Mouse (Mus musculus) CH12.LX (cell line): Measurements from ENCODE around the gene Shpk. TPM values are rescaled to one million over a fixed set of nuclear protein-coding genes. Genes with fewer than 3 reads are reported as not detected.
A peak's percentile ranks its signal among the peaks of the same experiment; 100 is the strongest.

Experiments
- DNase-seq: peaks from one replicate; pipeline ENCODE4 v3.0.0-alpha.2; 2013; ENCODE audit errors: extremely low read depth
- H3K27ac ChIP-seq: 2 replicates; pipeline ENCODE4 v1.5.1; 2012; ENCODE audit warnings: low read depth, mild to moderate bottlenecking, control low read depth, moderate library complexity; ENCODE audit not compliant: insufficient read depth
- H3K27me3 ChIP-seq: replicated peaks from 2 replicates; pipeline ENCODE3; 2012; ENCODE audit warnings: inconsistent platforms
- H3K36me3 ChIP-seq, 2 experiments: replicated peaks in 1 of 2; 2 replicates each; pipeline versions ENCODE3 to v1.6.1; 2012; ENCODE audit warnings: inconsistent platforms in 1 of 2, low read length in 1 of 2, mild to moderate bottlenecking in 1 of 2, mixed read lengths in 1 of 2, moderate library complexity in 1 of 2; ENCODE audit not compliant: control insufficient read depth in 1 of 2, insufficient read depth in 1 of 2
- H3K4me1 ChIP-seq, 2 experiments: 2 replicates each; pipeline ENCODE4 v1.6.1; 2012; ENCODE audit warnings: inconsistent platforms in 1 of 2, moderate library complexity in 1 of 2; ENCODE audit not compliant: insufficient read depth in 2 of 2, control insufficient read depth in 1 of 2
- H3K4me2 ChIP-seq: 2 replicates; pipeline ENCODE4 v1.6.1; 2012; ENCODE audit warnings: low read depth, mild to moderate bottlenecking, control low read depth; ENCODE audit not compliant: poor library complexity, insufficient read depth, severe bottlenecking
- H3K4me3 ChIP-seq, 3 experiments: fragments of 150-350 bp in 1 of 3; sonication (generic) in 1 of 3; replicated peaks in 1 of 3; 2 replicates each; pipeline versions ENCODE3 to v1.5.1; 2011 to 2012; ENCODE audit warnings: low read depth in 2 of 3, low read length in 2 of 3, mild to moderate bottlenecking in 2 of 3, moderate library complexity in 2 of 3, control low read depth in 1 of 3, improper control_type of control experiment in 1 of 3, inconsistent platforms in 1 of 3, mixed read lengths in 1 of 3; ENCODE audit not compliant: poor library complexity in 1 of 3
- H3K79me2 ChIP-seq: replicated peaks from 2 replicates; pipeline ENCODE4 v1.6.1; 2012; ENCODE audit warnings: mild to moderate bottlenecking, moderate library complexity; ENCODE audit not compliant: control insufficient read depth, poor library complexity, insufficient read depth, severe bottlenecking; ENCODE audit errors: extremely low read depth
- H3K9ac ChIP-seq: 2 replicates; pipeline ENCODE4 v1.6.1; 2012; ENCODE audit warnings: low read depth, mild to moderate bottlenecking, control low read depth, moderate library complexity; ENCODE audit not compliant: insufficient read depth
- H3K9me3 ChIP-seq: replicated peaks from 2 replicates; pipeline ENCODE3; 2012; ENCODE audit warnings: low read length, inconsistent platforms, mixed read lengths
- CHD1 ChIP-seq: IDR thresholded peaks from 2 replicates; pipeline ENCODE4 v1.6.1; 2012; ENCODE audit warnings: low read depth, low read length, improper control_type of control experiment, inconsistent platforms
- CHD2 ChIP-seq: IDR thresholded peaks from 2 replicates; pipeline ENCODE4 v1.6.1; 2011; ENCODE audit warnings: low read length, improper control_type of control experiment
- CTCF ChIP-seq, 2 experiments: IDR thresholded peaks in 1 of 2; conservative IDR thresholded peaks in 1 of 2; 2 replicates each; pipeline ENCODE4 v1.5.1; 2011 to 2012; ENCODE audit warnings: low read depth in 2 of 2, low read length in 2 of 2, improper control_type of control experiment in 1 of 2, inconsistent platforms in 1 of 2, mild to moderate bottlenecking in 1 of 2, moderate library complexity in 1 of 2
- GABPA ChIP-seq: IDR thresholded peaks from 2 replicates; pipeline ENCODE4 v1.6.1; 2012; ENCODE audit warnings: low read depth, low read length, improper control_type of control experiment, inconsistent platforms; ENCODE audit not compliant: insufficient replicate concordance
- IRF4 ChIP-seq: IDR thresholded peaks from 2 replicates; pipeline ENCODE4 v1.6.1; 2014; ENCODE audit warnings: low read depth, mild to moderate bottlenecking, inconsistent platforms, low read length, improper control_type of control experiment
- JUN ChIP-seq: IDR thresholded peaks from 2 replicates; pipeline ENCODE4 v1.6.1; 2011; ENCODE audit warnings: low read depth, mild to moderate bottlenecking, low read length, improper control_type of control experiment, moderate library complexity; ENCODE audit not compliant: insufficient read depth
- JUND ChIP-seq: conservative IDR thresholded peaks from 2 replicates; pipeline ENCODE4 v1.6.1; 2011; ENCODE audit warnings: low read depth, low read length, improper control_type of control experiment
- KAT2A ChIP-seq: IDR thresholded peaks from 2 replicates; pipeline ENCODE4 v1.6.1; 2012; ENCODE audit warnings: low read length, improper control_type of control experiment, inconsistent platforms; ENCODE audit not compliant: insufficient replicate concordance
- MAFK ChIP-seq: IDR thresholded peaks from 2 replicates; pipeline ENCODE4 v1.6.1; 2011; ENCODE audit warnings: low read length, improper control_type of control experiment; ENCODE audit not compliant: insufficient replicate concordance
- MYC ChIP-seq: IDR thresholded peaks from 2 replicates; pipeline ENCODE4 v1.6.1; 2011; ENCODE audit warnings: low read depth, mild to moderate bottlenecking, improper control_type of control experiment, low read length
- NRF1 ChIP-seq: IDR thresholded peaks from 2 replicates; pipeline ENCODE4 v1.6.1; 2014; ENCODE audit warnings: low read depth, mild to moderate bottlenecking, inconsistent platforms, low read length, improper control_type of control experiment, moderate library complexity
- UBTF ChIP-seq: IDR thresholded peaks from 2 replicates; pipeline ENCODE4 v1.6.1; 2012; ENCODE audit warnings: low read depth, mild to moderate bottlenecking, inconsistent platforms, low read length, improper control_type of control experiment, moderate library complexity
- USF1 ChIP-seq: IDR thresholded peaks from 2 replicates; pipeline ENCODE4 v1.6.1; 2014; ENCODE audit warnings: low read depth, mild to moderate bottlenecking, inconsistent platforms, low read length, improper control_type of control experiment
- ZC3H11A ChIP-seq: IDR thresholded peaks from 2 replicates; pipeline ENCODE4 v1.6.1; 2012; ENCODE audit warnings: low read depth, mild to moderate bottlenecking, inconsistent platforms, low read length, improper control_type of control experiment
- ZKSCAN1 ChIP-seq: IDR thresholded peaks from 2 replicates; pipeline ENCODE4 v1.6.1; 2012; ENCODE audit warnings: low read depth, inconsistent platforms, low read length, improper control_type of control experiment, borderline replicate concordance
- dilution Hi-C: fragments of 300-500 bp; cut with MboI; formaldehyde crosslinking; loops from 2 replicates; pipeline ENCODE4 v1.14.3; 2020; ENCODE audit warnings: low sequenced_read_pairs; ENCODE audit not compliant: extremely low pct_unique_long_range_greater_than_20kb, extremely low pct_ligation_motif_present
- in situ Hi-C: fragments of 300-500 bp; cut with MboI; formaldehyde crosslinking; loops from 3 replicates; pipeline ENCODE4 v1.14.3; 2019; ENCODE audit warnings: low sequenced_read_pairs, low pct_ligation_motif_present, low pct_unique_long_range_greater_than_20kb, mixed read lengths
- polyA plus RNA-seq: library from polyadenylated mRNA; unstranded; fragments of >175 nt; gene quantifications from 2 replicates; pipeline ENCODE4 v1.2.1, GENCODE M21; 2012; ENCODE audit warnings: low read depth; ENCODE audit not compliant: insufficient read length
- total RNA-seq, 2 experiments: library from RNA; depleted of rRNA; stranded (reverse); fragments of 300-350 nt in 1 of 2; fragments of >200 nt in 1 of 2; gene quantifications; 2 replicates each; pipeline ENCODE4 v1.2.3; 2012 to 2014

Gene Shpk
- total and polyA plus RNA-seq, 3 experiments: 0.83 to 1.8 (median 1.4) TPM

GRCm38 (mm10) chr11:73177509-73177875 is 21.8 kb upstream of the Shpk start:
- H3K79me2 ChIP-seq: peaks cover 27% of the 10 kb centered on the region
- dilution Hi-C loops (no loop called here), in situ Hi-C loops (no loop called here)
- peaks cover 30% of the 10 kb centered on the region for H3K27me3 ChIP-seq
- peak overlapping the region; percentile 25 for H3K9ac ChIP-seq
- peak overlapping the region; percentile 86 for H3K4me2 ChIP-seq
- TF ChIP-seq KAT2A (no peak), GABPA (no peak), MYC (no peak), CHD2 (no peak)
- peaks cover 3 to 28% of the 10 kb centered on the region in 2 experiments for H3K36me3 ChIP-seq
- no peak overlapping the region for H3K27ac ChIP-seq
- peaks cover 0 to 31% of the 10 kb centered on the region in 2 experiments; a peak in 2 of 4 replicates for H3K4me1 ChIP-seq
- H3K4me3 ChIP-seq: peak overlapping the region; percentile 64 to 70 (median 68)
- H3K9me3 ChIP-seq: no peaks in the 10 kb centered on the region
- peak; percentile 14 for DNase-seq

DNA sequence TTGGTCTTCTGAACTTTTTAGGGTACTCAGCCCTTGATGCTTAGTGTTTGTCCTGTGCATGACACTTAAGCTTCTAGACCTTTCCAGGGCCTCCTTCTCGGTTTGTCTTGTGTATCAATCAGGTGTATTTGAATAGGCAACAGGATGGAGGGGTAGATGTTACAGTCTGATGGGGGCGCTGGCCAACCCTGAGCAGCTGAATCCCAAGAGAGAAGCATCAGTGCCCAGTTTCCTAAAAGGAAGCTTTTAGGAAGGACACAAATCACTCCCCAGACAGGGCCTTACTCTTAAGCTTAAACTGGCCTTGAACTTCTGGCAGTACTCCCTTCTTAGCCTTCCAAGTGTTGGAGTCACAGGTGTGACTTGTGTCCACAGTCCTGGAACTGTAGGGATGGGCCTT is 21.4 kb upstream of the Shpk start:
- Histone ChIP-seq H3K79me2 (peaks cover 27% of the 10 kb centered on the region), H3K4me1 (peaks cover 0 to 28% of the 10 kb centered on the region in 2 experiments; a peak in 2 of 4 replicates), H3K4me2 (peak overlapping the region; percentile 86), H3K27me3 (peaks cover 30% of the 10 kb centered on the region), H3K9ac (peak overlapping the region; percentile 25; the same call in 1 of the 2 replicates), H3K4me3 (peak overlapping the region; percentile 22 to 70 (median 64)), H3K27ac (no peak overlapping the region), H3K9me3 (no peaks in the 10 kb centered on the region), H3K36me3 (peaks cover 3 to 23% of the 10 kb centered on the region in 2 experiments)
- dilution Hi-C loops (no loop called here), in situ Hi-C loops (no loop called here)
- no peak for TF ChIP-seq ZKSCAN1
- no peak for TF ChIP-seq CTCF (conservative IDR thresholded peaks at IDR 0.05 in 1 of 2, IDR thresholded peaks at IDR 0.05 in 1 of 2; ENCODE audit: low read depth in 2 of 2, low read length in 2 of 2)
- TF ChIP-seq JUN: no peak
- no peak for TF ChIP-seq IRF4
- no peak for DNase-seq

GRCm38 (mm10) chr11:73185872-73186615 is 13.2 kb upstream of the Shpk start:
- in situ Hi-C loops: no loop called here
- Histone ChIP-seq H3K36me3 (peaks cover 5 to 59% of the 10 kb centered on the region in 2 experiments), H3K9me3 (no peaks in the 10 kb centered on the region), H3K4me3 (no peak overlapping the region), H3K79me2 (no peaks in the 10 kb centered on the region), H3K9ac (no peak overlapping the region), H3K27ac (no peak overlapping the region), H3K4me1 (no peaks in the 10 kb centered on the region), H3K4me2 (no peak overlapping the region)
- no peak for DNase-seq
- TF ChIP-seq UBTF (no peak), USF1 (no peak), NRF1 (no peak), ZKSCAN1 (no peak), JUND (no peak), ZC3H11A (no peak), IRF4 (no peak), CHD1 (no peak), MAFK (no peak)
- TF ChIP-seq, all 38 proteins: peak for 0
- H3K27me3 ChIP-seq: no peaks in the 10 kb centered on the region
- dilution Hi-C loops: no loop called here
